Mouse (Mus musculus): ENCODE measurements at regions not wholly inside any gene's neighbourhood (a gene's known extent, or its start where the extent isn't known, plus 50 kb on each side); places are given as distances from the start of the nearest gene placed in this dataset.

DNA sequence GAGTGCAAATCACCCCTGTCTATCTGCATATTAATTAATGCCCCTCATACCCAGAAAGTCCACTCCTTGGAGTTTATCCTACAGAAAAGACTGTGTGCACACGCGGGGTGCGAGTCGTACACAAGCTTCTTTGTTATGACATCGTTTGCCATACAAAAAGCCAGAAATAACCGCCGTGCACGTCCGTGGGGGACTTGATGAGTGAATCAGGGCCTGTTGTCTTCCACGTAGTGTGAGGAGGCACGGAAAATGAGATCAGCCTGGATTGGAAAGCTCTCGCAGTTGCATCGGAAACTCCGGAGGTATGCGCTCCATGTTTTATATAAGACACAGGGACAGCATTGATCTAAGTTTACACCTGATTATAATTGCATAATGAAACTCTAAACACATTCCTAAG, 120.3 kb downstream of the Etnk1 start:
- DNase-seq = peak; percentile 25

GRCm38 (mm10) chr6:143288491-143289130, 121.6 kb downstream of the Etnk1 start:
- no peak for DNase-seq

DNA sequence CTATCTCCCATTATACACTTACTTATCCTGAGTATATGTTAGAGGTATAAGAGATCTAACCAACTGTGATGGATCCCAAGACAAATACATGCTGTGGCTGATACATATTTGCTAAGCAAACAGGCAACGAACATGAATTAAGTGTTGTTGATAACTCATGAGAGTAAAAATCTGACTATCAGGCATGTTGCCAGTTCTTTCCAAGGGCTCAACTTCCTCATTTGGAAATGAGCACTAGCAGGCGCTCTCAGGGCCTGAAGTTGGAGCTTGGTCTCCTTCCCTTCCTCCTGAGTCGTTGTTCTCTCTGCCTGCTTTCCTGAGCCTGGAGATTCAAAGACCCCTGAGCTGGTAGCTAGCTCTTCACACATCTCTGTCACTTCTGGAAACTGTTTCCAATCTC, 126.6 kb downstream of the Etnk1 start:
- no peak for DNase-seq

DNA sequence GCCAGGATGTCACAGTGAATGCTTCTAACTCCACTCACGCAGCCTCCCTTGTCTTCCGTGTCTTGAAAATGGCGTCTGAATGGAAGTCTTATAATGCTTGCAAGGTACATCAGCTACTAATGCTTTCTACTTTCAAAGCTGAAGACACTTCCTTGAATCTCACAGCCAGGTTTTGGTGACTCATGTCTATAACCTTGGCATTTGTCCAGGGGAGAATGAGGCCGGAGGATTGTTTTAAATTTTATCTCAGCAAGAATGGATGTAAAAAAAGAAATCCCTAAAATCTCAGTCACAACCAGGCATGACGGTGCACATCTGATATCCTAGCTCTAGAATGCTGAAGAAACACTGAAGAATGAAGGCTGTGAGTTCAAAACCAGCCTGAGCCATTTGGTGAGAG, 131.4 kb downstream of the Etnk1 start:
- DNase-seq = no peak

DNA sequence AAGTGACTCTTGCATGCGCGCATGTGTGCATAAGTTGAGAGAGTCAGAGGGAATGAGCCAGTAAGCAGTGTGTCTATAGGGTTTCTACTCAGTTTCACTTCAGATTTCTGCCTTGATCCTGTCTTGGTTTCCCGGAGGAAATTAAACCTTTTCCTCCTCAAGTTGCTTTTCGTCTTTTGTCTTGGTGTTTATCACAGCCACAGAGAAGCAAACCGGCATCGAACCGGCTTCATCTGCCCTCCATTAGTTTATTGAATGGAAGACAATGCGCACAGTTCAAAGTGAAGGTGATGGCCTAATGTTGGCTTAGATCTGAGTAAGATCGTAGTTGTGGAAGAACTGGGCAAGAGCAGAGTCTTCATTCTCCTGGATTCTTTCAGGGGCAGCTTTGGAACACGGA, 134.4 kb downstream of the Etnk1 start:
- no peak for DNase-seq

DNA sequence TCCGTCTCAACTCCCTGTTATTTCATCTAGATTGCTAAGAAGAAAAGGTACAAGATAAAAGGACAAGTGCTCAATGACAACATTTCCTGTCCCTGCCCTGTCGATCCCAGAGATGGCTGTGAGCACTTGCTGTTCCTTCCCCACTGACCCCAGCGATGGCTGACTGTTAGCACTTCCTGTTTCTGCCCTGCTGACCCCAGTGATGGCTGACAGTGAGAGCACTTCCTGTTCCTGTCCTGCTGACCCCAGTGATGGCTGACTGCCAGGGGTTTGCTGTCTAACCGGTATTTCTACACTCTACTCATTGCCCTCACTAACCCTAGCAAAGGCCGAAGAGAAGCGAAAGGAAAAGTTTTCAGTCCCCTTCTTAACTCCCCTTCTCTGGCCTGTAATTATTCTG, 140.3 kb downstream of the Etnk1 start:
- DNase-seq = no peak

DNA sequence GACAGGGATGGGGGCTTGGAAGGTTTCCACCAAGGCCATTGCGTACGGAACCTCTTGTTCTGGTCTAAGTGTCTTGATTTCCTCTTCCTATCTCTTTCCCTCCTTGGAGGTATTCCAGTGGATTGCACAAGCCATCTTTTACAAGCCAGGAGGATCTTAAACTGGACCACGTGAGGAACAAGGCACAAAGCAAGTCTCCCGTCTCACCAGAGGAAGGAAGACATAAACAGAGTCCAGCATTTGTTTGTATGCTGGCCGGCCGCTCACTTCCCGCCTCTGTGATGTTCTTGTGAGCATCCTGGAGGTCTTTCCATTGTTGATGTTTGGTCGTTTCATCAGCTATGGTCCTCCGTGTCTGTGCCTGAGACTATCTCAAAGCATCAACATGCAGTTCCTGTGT, 148.8 kb downstream of the Etnk1 start:
- no peak for DNase-seq

DNA sequence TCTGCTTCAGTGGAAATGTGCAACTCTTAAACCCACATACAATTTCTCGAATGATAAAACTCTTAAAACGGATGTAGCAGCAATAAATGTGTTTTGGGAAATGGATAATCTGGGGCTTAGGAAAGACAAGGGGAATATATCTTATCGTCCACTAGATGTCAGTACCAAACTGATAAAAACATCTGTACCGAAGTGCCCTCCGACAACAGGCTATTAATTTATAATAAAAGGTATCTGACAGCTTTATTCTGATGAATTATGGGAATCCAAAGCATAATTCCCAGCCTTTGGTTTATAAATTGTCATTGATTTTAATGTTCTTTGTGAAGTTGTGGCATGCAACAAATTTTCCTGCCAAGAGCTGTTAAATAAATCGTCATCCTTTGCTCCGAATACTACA, 153.4 kb downstream of the Etnk1 start:
- DNase-seq = peak; percentile 70

GRCm38 (mm10) chr6:143324636-143325035, 157.6 kb downstream of the Etnk1 start:
- peak; percentile 52 for DNase-seq

GRCm38 (mm10) chr6:143326956-143327722, 160.1 kb downstream of the Etnk1 start:
- DNase-seq = no peak

- DNase-seq = no peak
Measured at GRCm38 (mm10) chr6:143327788-143328187, 160.8 kb downstream of the Etnk1 start.

DNA sequence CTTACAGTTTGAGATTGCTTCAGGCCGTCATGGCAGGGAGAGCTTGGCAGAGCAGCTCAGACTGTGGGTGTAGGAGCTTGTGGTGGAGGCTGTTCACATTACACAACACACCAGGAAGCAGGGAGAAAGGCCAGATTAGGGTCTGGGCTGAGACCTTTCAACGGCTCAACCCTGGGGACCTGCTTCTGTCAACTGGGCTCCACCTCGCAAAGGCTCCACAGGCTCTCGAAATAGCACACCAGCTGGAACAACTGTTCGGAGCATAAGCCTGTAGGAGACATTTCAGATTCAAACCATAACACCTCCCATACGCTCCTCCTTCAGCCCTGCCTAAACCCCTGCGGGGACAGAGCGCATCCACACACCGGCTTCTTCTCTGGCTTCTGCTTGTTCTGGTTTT, 161.2 kb downstream of the Etnk1 start:
- DNase-seq = no peak

DNA sequence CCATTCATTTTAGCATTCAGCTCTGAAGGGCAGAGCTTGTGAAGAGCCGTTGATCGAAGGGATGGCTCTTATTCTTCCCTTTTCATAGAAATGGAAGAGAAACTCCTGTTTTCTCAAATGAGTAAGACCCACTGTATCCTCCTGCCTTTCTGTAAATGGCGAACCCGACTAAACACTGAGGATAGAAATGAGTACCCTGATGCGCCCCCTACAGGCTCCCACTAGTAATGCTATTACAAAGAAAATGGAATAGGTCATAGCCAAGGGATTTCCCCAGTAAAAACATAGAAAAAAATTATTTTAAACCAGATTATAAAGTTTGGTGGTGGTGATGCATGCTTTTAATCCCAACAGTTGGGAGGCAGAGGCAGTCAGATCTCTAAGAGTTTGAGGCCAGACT, 162.1 kb downstream of the Etnk1 start:
- no peak for DNase-seq

- no peak for DNase-seq
Measured at GRCm38 (mm10) chr6:143333493-143333892, 166.5 kb downstream of the Etnk1 start.

DNA sequence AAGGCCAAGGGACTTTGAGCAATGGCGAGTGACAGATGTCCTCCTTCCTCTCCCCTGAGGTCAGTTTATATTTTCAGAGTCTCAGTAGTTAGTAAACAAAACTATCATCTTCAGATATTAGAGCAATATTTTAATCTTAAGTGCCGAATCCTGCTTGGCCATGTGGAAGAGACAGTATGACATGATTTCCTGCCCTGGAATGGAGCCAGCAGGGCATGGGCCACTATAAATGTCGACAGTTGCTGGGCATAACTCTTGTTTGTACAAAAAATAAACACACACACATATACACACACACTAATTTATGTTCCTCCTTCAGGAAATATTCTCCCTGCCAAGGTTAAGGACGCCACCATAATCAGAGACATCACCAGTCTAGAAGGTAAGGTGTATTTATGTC, 169.6 kb downstream of the Etnk1 start:
- DNase-seq = no peak

GRCm38 (mm10) chr6:143349000-143349399, 182.0 kb downstream of the Etnk1 start:
- no peak for DNase-seq

DNA sequence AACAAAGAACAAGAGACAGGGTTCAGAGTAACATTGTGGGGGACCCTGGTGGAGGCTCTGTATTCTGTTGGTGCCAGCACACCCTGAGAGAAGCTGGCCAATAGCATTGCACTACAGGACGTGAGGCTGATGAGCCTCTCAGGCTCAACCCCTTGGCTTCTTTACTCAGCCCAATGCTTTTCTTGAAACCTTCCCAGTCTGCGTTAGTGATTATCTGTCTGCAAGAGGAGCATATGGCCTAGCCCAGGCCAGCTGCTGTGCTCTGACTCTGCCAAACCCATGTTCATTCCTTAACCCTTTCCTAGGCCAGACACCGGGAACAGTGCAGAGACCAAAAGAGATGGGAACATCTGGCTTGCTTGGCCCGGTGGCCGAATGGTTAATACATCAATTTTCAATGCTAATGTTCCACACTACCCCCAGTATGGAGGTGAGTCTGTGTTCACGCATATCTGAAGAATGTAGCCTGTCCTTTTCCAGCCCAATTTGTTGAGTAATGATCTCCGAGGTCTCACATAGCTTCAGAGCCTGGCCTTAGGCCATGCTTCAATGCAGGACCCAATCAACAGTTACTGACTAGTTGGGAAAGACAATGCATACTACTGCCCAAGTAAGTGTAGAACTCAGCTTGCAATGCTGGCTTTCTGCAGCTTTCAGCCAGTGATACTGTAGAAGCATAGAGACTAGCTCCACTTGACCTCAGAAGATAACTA, 192.5 kb downstream of the Etnk1 start:
- peak; percentile 73 for DNase-seq

GRCm38 (mm10) chr6:143361149-143361725, 194.2 kb downstream of the Etnk1 start:
- no peak for DNase-seq

GRCm38 (mm10) chr6:143361963-143362362, 194.9 kb downstream of the Etnk1 start:
- no peak for DNase-seq

GRCm38 (mm10) chr6:143365840-143366239, 198.8 kb downstream of the Etnk1 start:
- no peak for DNase-seq

DNA sequence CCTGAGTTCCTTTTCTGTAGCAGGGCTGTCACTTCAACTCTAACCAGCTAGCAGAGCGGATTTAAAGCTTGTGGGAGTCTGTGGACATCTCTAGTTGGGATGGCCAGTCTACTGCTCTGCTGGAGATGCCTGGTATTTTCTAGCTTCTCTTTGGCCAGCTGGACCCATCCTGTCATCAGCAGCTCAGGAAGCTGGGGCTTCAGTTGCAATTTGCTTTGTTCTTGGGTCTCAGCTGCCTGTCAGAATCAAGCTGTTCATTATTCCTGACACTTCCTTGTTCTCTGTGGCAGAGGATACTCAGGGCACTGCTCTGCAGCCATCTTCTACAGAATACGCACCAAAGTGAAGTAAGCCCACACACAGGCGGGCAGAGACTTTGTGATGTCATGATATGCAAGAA, 200.8 kb downstream of the Etnk1 start:
- DNase-seq = peak; percentile 72

- no peak for DNase-seq
Measured at GRCm38 (mm10) chr6:143368646-143369045, 201.6 kb downstream of the Etnk1 start.

DNA sequence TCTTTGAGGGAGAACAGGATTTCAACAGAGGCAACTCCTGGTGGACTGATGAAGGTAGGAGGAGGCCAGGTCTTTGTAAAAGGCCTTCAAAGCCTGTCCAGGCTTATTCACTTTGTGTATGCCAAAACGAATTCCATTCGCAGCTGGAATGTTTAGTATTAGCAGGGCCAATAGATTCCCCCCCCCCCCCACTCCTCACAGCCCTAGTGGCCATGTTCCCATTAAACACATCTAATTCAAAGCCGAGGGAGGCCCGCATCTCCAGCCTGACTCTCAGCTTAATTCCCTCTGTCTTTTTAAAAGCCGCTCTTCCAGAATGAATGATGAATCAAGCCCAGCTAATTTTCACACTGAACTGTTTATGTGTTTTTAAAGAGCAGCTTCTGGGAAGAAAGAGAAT, 205.5 kb downstream of the Etnk1 start:
- peak; percentile 39 for DNase-seq
